Mouse (Mus musculus) spleen, embryonic (tissue): ENCODE data around the gene Gch1.
"Not testable (repeated sequence)": the region's sequence is repeated elsewhere in the genome, so short reads cannot be mapped to it uniquely, and the experiment has no call there.

Experiments used
- CTCF ChIA-PET: fragments of 350-600 bp; sonication (Branson Sonifier 250); formaldehyde crosslinking; loops from one replicate; lab custom pipeline; 2022; lab: Charles Lee

Gene Gch1

GRCm38 (mm10) chr14:47169677-47170410, 19.4 kb downstream of the Gch1 start:
- CTCF ChIA-PET = interaction anchor here (0.6 kb wide), 1 partner anchor 1574 kb away, joined by 4 read pairs; no protein-coding TSS in a partner anchor

GRCm38 (mm10) chr14:47165741-47166140, 23.5 kb downstream of the Gch1 start:
- CTCF ChIA-PET = no interaction called here

- CTCF ChIA-PET = no interaction called here
Observed at GRCm38 (mm10) chr14:47165117-47165516, 24.1 kb downstream of the Gch1 start.

- CTCF ChIA-PET = interaction anchor here (0.6 to 0.9 kb wide), 4 partner anchors 9 to 326 kb away, joined by 3 to 10 read pairs (median 4); no protein-coding TSS in a partner anchor
Observed at GRCm38 (mm10) chr14:47161921-47162427, 27.2 kb downstream of the Gch1 start.

GRCm38 (mm10) chr14:47160051-47160640, 29.1 kb downstream of the Gch1 start:
- CTCF ChIA-PET = no interaction called here

GRCm38 (mm10) chr14:47154303-47154702, 34.9 kb downstream of the Gch1 start:
- CTCF ChIA-PET = interaction anchor here (0.7 kb wide), 1 partner anchor 383 kb away, joined by 3 read pairs; no protein-coding TSS in a partner anchor

GRCm38 (mm10) chr14:47151306-47151705, 37.9 kb downstream of the Gch1 start:
- CTCF ChIA-PET = no interaction called here

GRCm38 (mm10) chr14:47144326-47144725, 44.9 kb downstream of the Gch1 start:
- CTCF ChIA-PET = no interaction called here

- CTCF ChIA-PET = no interaction called here
Observed at GRCm38 (mm10) chr14:47138853-47139252, 50.4 kb downstream of the Gch1 start.

- CTCF ChIA-PET = no interaction called here
Observed at GRCm38 (mm10) chr14:47136637-47137036, 52.6 kb downstream of the Gch1 start.

- CTCF ChIA-PET = no interaction called here
Observed at GRCm38 (mm10) chr14:47133948-47134347, 55.3 kb downstream of the Gch1 start.

- CTCF ChIA-PET = no interaction called here
Observed at GRCm38 (mm10) chr14:47127987-47128386, 61.2 kb downstream of the Gch1 start.

- CTCF ChIA-PET = interaction anchor here (0.5 to 0.6 kb wide), 2 partner anchors 168 to 1373 kb away, joined by 3 to 6 read pairs; no protein-coding TSS in a partner anchor
Observed at GRCm38 (mm10) chr14:47117522-47117921, 71.7 kb downstream of the Gch1 start.

- CTCF ChIA-PET = interaction anchor here (0.6 kb wide), 1 partner anchor 105 kb away, joined by 5 read pairs; no protein-coding TSS in a partner anchor
Observed at GRCm38 (mm10) chr14:47116062-47116762, 73.0 kb downstream of the Gch1 start.

- CTCF ChIA-PET = no interaction called here
Observed at GRCm38 (mm10) chr14:47115154-47115553, 74.1 kb downstream of the Gch1 start.

- CTCF ChIA-PET = interaction anchor here (0.7 kb wide), 1 partner anchor 215 kb away, joined by 3 read pairs; no protein-coding TSS in a partner anchor
Observed at GRCm38 (mm10) chr14:47111341-47111740, 77.9 kb downstream of the Gch1 start.

GRCm38 (mm10) chr14:47110391-47110790, 78.8 kb downstream of the Gch1 start:
- CTCF ChIA-PET = not testable (repeated sequence)

GRCm38 (mm10) chr14:47107461-47107860, 81.8 kb downstream of the Gch1 start:
- CTCF ChIA-PET = no interaction called here

GRCm38 (mm10) chr14:47105755-47106154, 83.5 kb downstream of the Gch1 start:
- CTCF ChIA-PET = no interaction called here

GRCm38 (mm10) chr14:47105174-47105557, 84.0 kb downstream of the Gch1 start:
- CTCF ChIA-PET = no interaction called here

GRCm38 (mm10) chr14:47104246-47105173, 84.7 kb downstream of the Gch1 start:
- CTCF ChIA-PET = interaction anchor here (1.0 kb wide), 1 partner anchor 17 kb away, joined by 3 read pairs; no protein-coding TSS in a partner anchor
